Mouse (Mus musculus): Measurements from ENCODE around the gene Ccn2. TPM values are rescaled to one million over a fixed set of nuclear protein-coding genes. Genes with fewer than 3 reads are reported as not detected.

The Ccn2 gene
- polyA plus RNA-seq (2012; ENCODE audit: insufficient read depth, insufficient read length, missing spikeins), result 6.7 and 8.6 TPM in 2 replicates

- Histone ChIP-seq H3K27ac (ENCODE audit: insufficient read depth, low read depth, low read length) (no peak within 1 kb of the TSS), H3K4me3 (ENCODE audit: insufficient read depth, low read length) (peak within 1 kb of the TSS; percentile 54), H3K4me1 (ENCODE audit: control insufficient read depth, insufficient read depth, low read length) (peaks cover 11% of the 10 kb centered on the region)
- TF ChIP-seq CTCF (IDR thresholded peaks at IDR 0.05; ENCODE audit: low read depth, low read length) (no peak), POLR2A (IDR thresholded peaks at IDR 0.05; ENCODE audit: borderline replicate concordance, low read depth, low read length) (no peak)
These were observed at the start of gene Ccn2 for GRCm38 (mm10) chr10:24595250-24596002. Gene Ccn2 (plus strand): TSS chr10:24595442.

- no peaks in the 10 kb centered on the region for H3K4me1 ChIP-seq (ENCODE audit: control insufficient read depth, insufficient read depth, low read length)
- TF ChIP-seq POLR2A (IDR thresholded peaks at IDR 0.05; ENCODE audit: borderline replicate concordance, low read depth, low read length), result no peak
- no peak for TF ChIP-seq CTCF (IDR thresholded peaks at IDR 0.05; ENCODE audit: low read depth, low read length)
- no peak overlapping the region for H3K4me3 ChIP-seq (ENCODE audit: insufficient read depth, low read length)
- no peak overlapping the region for H3K27ac ChIP-seq (ENCODE audit: insufficient read depth, low read depth, low read length)
These were observed 42.4 kb upstream of the Ccn2 start for GRCm38 (mm10) chr10:24552870-24553269.

DNA sequence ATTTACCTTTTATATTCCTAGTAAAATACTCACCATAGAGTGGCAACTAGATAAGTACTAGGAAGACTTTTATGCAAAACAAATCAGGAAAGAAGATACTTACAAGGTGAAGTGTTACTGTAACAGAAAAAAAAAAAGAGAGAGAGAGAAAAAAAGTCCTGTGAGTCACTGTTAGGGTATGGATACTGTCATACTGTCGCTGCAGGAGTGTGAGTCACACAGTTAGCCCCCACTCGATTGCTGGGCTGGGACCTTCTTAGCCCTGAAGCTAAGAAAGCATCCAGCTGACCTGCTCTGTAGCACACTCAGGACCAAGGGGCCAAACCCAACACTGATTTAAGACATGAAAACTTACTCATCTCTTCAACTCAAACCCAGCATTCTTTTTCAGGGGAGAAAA is 41.2 kb upstream of the Ccn2 start:
- no peak for TF ChIP-seq POLR2A (IDR thresholded peaks at IDR 0.05; ENCODE audit: borderline replicate concordance, low read depth, low read length)
- no peak for TF ChIP-seq CTCF (IDR thresholded peaks at IDR 0.05; ENCODE audit: low read depth, low read length)
- Histone ChIP-seq H3K4me3 (ENCODE audit: insufficient read depth, low read length) (no peak overlapping the region), H3K27ac (ENCODE audit: insufficient read depth, low read depth, low read length) (no peak overlapping the region), H3K4me1 (ENCODE audit: control insufficient read depth, insufficient read depth, low read length) (no peaks in the 10 kb centered on the region)

DNA sequence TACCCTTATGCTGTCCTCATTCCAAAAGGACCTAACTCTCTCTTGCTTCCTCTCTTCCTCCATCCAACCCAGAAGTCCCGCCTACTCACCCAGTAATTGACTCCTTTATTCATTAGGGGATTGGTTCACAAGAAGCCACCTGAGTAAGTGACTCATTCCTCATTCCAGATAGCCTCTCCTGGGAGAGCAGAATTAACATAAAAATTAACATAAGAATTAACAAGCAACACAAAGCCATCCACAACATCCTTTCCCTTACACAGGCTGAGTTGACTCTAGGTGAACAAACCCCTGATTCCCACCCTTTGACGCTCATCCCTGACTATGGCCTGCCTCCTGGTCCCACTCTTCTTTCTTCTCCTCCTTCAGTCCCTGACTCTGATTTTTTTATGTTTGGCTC is 36.9 kb upstream of the Ccn2 start:
- TF ChIP-seq CTCF (IDR thresholded peaks at IDR 0.05; ENCODE audit: low read depth, low read length), result no peak
- TF ChIP-seq POLR2A (IDR thresholded peaks at IDR 0.05; ENCODE audit: borderline replicate concordance, low read depth, low read length), result no peak
- Histone ChIP-seq H3K27ac (ENCODE audit: insufficient read depth, low read depth, low read length) (no peak overlapping the region), H3K4me1 (ENCODE audit: control insufficient read depth, insufficient read depth, low read length) (no peaks in the 10 kb centered on the region)

GRCm38 (mm10) chr10:24569691-24570420 is 25.4 kb upstream of the Ccn2 start:
- H3K4me3 ChIP-seq (ENCODE audit: insufficient read depth, low read length), result no peak overlapping the region
- no peak overlapping the region for H3K27ac ChIP-seq (ENCODE audit: insufficient read depth, low read depth, low read length)
- TF ChIP-seq POLR2A (IDR thresholded peaks at IDR 0.05; ENCODE audit: borderline replicate concordance, low read depth, low read length) (no peak), CTCF (IDR thresholded peaks at IDR 0.05; ENCODE audit: low read depth, low read length) (no peak)
- H3K4me1 ChIP-seq (ENCODE audit: control insufficient read depth, insufficient read depth, low read length), result 0 out of 2 replicates have a peak, but pooled peaks cover 2% of the 10 kb centered on the region

More for the DNA sequence above, 36.9 kb upstream of the Ccn2 start:
- H3K4me3 ChIP-seq (ENCODE audit: insufficient read depth, low read length), result no peak overlapping the region

DNA sequence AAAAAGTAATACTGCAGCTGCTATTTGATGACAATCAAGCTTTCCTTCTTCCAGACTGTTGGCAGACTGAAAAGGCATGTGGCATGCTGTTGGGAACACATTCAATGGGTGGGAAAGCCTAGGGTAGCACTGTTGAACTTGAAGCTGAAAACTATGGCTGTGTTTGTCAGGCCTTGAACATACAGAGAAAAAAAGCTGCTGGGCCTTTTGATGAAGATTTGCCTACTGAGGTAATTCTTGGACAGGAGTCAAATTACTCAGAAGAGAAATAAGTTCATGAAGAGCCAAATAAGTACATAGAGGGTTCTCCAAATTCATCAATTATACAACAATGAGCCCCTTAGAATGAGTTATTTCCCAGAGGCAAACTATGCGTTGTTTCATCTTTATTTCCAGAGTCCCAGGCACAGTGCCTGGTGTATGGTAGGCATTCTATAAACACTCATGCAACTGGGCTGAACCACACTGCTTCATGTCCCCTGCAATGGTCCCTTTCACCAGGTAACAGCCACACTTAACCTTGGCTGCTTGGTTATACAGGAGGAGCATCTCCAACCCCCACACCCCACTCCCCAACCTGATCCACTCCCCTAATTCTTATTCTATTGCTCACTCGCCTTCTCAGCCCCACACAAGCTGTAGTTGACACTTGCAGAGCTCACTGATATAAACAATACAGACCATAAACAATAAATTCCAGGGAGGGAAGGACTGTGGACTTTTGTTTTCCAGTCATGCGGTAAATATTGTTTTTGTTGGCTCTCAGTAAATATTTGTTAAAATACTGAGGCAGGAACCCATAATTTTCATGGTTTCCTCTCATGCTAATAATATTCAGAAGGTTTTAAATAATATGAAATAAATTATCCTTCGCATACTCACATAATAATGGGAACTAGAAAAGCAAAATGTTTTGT is 22.9 kb upstream of the Ccn2 start:
- no peak overlapping the region for H3K27ac ChIP-seq (ENCODE audit: insufficient read depth, low read depth, low read length)
- H3K4me1 ChIP-seq (ENCODE audit: control insufficient read depth, insufficient read depth, low read length), result 0 out of 2 replicates have a peak, but pooled peaks cover 2% of the 10 kb centered on the region
- no peak overlapping the region for H3K4me3 ChIP-seq (ENCODE audit: insufficient read depth, low read length)
- TF ChIP-seq POLR2A (IDR thresholded peaks at IDR 0.05; ENCODE audit: borderline replicate concordance, low read depth, low read length), result no peak
- TF ChIP-seq CTCF (IDR thresholded peaks at IDR 0.05; ENCODE audit: low read depth, low read length), result no peak

GRCm38 (mm10) chr10:24573484-24573883 is 21.8 kb upstream of the Ccn2 start:
- TF ChIP-seq POLR2A (IDR thresholded peaks at IDR 0.05; ENCODE audit: borderline replicate concordance, low read depth, low read length), result no peak
- no peak for TF ChIP-seq CTCF (IDR thresholded peaks at IDR 0.05; ENCODE audit: low read depth, low read length)
- H3K4me1 ChIP-seq (ENCODE audit: control insufficient read depth, insufficient read depth, low read length), result 0 out of 2 replicates have a peak, but pooled peaks cover 2% of the 10 kb centered on the region
- no peak overlapping the region for H3K27ac ChIP-seq (ENCODE audit: insufficient read depth, low read depth, low read length)
- H3K4me3 ChIP-seq (ENCODE audit: insufficient read depth, low read length), result no peak overlapping the region

GRCm38 (mm10) chr10:24581076-24581475 is 14.2 kb upstream of the Ccn2 start:
- Histone ChIP-seq H3K4me1 (ENCODE audit: control insufficient read depth, insufficient read depth, low read length) (0 out of 2 replicates have a peak, but pooled peaks cover 2% of the 10 kb centered on the region), H3K27ac (ENCODE audit: insufficient read depth, low read depth, low read length) (no peak overlapping the region), H3K4me3 (ENCODE audit: insufficient read depth, low read length) (no peak overlapping the region)
- TF ChIP-seq POLR2A (IDR thresholded peaks at IDR 0.05; ENCODE audit: borderline replicate concordance, low read depth, low read length), result no peak
- no peak for TF ChIP-seq CTCF (IDR thresholded peaks at IDR 0.05; ENCODE audit: low read depth, low read length)

GRCm38 (mm10) chr10:24588824-24589223 is 6.4 kb upstream of the Ccn2 start:
- Histone ChIP-seq H3K27ac (ENCODE audit: insufficient read depth, low read depth, low read length) (no peak overlapping the region), H3K4me1 (ENCODE audit: control insufficient read depth, insufficient read depth, low read length) (peaks cover 11% of the 10 kb centered on the region), H3K4me3 (ENCODE audit: insufficient read depth, low read length) (no peak overlapping the region)
- TF ChIP-seq POLR2A (IDR thresholded peaks at IDR 0.05; ENCODE audit: borderline replicate concordance, low read depth, low read length) (no peak), CTCF (IDR thresholded peaks at IDR 0.05; ENCODE audit: low read depth, low read length) (no peak)
